Mouse (Mus musculus) embryonic facial prominence, embryonic 14.5 days (tissue): ENCODE results near the gene Ranbp2. TPM values are rescaled to one million over a fixed set of nuclear protein-coding genes. Genes with fewer than 3 reads are reported as not detected.
"Not testable (repeated sequence)": the region's sequence is repeated elsewhere in the genome, so short reads cannot be mapped to it uniquely, and the experiment has no call there.

Experiments
- ATAC-seq: fragments of 200-750 bp; cut with Nextera tagmentation; 2 replicates; pipeline ENCODE4 v1.8.0; 2017; ENCODE audit warnings: low read depth, moderate number of reproducible peaks, moderate TSS enrichment
- DNase-seq: peaks from one replicate; pipeline ENCODE4 v3.0.0-alpha.2; 2015; ENCODE audit warnings: low spot score
- H3K27ac ChIP-seq: fragments of 300-500 bp; sonication (generic); replicated peaks from 2 replicates; pipeline ENCODE4 v1.5.1; 2014; ENCODE audit warnings: low read depth, mild to moderate bottlenecking, low read length, moderate library complexity
- H3K27me3 ChIP-seq: fragments of 300-500 bp; sonication (generic); replicated peaks from 2 replicates; pipeline ENCODE4 v1.6.1; 2014; ENCODE audit warnings: low read length; ENCODE audit not compliant: control insufficient read depth, insufficient read depth
- H3K36me3 ChIP-seq: fragments of 300-500 bp; sonication (generic); 2 replicates; pipeline ENCODE4 v1.6.1; 2014; ENCODE audit warnings: low read length, mixed read lengths; ENCODE audit not compliant: control insufficient read depth, insufficient read depth
- H3K4me1 ChIP-seq: fragments of 300-500 bp; sonication (generic); 2 replicates; pipeline ENCODE4 v1.6.1; 2014; ENCODE audit warnings: antibody characterized with exemption, low read length; ENCODE audit not compliant: control insufficient read depth, insufficient read depth
- H3K4me2 ChIP-seq: fragments of 300-500 bp; sonication (generic); 2 replicates; pipeline ENCODE4 v1.6.1; 2014; ENCODE audit warnings: low read depth, mild to moderate bottlenecking, low read length, moderate library complexity, mixed read lengths
- H3K4me3 ChIP-seq: fragments of 300-500 bp; sonication (generic); 2 replicates; pipeline ENCODE4 v1.5.1; 2014; ENCODE audit warnings: low read depth, mild to moderate bottlenecking, low read length
- H3K9ac ChIP-seq: fragments of 300-500 bp; sonication (generic); 2 replicates; pipeline ENCODE4 v1.6.1; 2014; ENCODE audit warnings: low read depth, mild to moderate bottlenecking, low read length, moderate library complexity, mixed read lengths
- H3K9me3 ChIP-seq: fragments of 300-500 bp; sonication (generic); 2 replicates; pipeline ENCODE4 v1.6.1; 2016; ENCODE audit warnings: low read length; ENCODE audit not compliant: control insufficient read depth
- WGBS: fragments of 180-500 bp; shearing (Covaris S2); extraction: QIAGEN DNeasy Blood & Tissue Kit; methylation state at CpG from one replicate; pipeline ENCODE4 v1.1.7; 2014; 5-methylcytosine and 5-hydroxymethylcytosine counted together
- polyA plus RNA-seq: library from polyadenylated mRNA; unstranded; fragments of >200 nt; fragmentation: Nextera tagmentation; extraction: Ambion mirVana; gene quantifications from 2 replicates; pipeline ENCODE4 v1.2.1, GENCODE M21; 2014

Gene Ranbp2
- polyA plus RNA-seq, 1 experiment from 2014 or later: 29.3 TPM

- H3K9ac ChIP-seq: no peak overlapping the region
- H3K9me3 ChIP-seq: 0 out of 2 replicates have a peak, but pooled peaks cover 6% of the 10 kb centered on the region
- no peak overlapping the region for H3K27ac ChIP-seq
- ATAC-seq (no peak), DNase-seq (no peak)
- H3K4me2 ChIP-seq: no peak overlapping the region
- no peaks in the 10 kb centered on the region for H3K4me1 ChIP-seq
- no peak overlapping the region for H3K4me3 ChIP-seq
- WGBS: 82% methylated on average over 1 of the region's 1 CpGs
- peaks cover 29% of the 10 kb centered on the region for H3K36me3 ChIP-seq
- no peaks in the 10 kb centered on the region for H3K27me3 ChIP-seq
These were observed 82.6 kb downstream of the Ranbp2 start for GRCm38 (mm10) chr10:58529358-58529757.

DNA sequence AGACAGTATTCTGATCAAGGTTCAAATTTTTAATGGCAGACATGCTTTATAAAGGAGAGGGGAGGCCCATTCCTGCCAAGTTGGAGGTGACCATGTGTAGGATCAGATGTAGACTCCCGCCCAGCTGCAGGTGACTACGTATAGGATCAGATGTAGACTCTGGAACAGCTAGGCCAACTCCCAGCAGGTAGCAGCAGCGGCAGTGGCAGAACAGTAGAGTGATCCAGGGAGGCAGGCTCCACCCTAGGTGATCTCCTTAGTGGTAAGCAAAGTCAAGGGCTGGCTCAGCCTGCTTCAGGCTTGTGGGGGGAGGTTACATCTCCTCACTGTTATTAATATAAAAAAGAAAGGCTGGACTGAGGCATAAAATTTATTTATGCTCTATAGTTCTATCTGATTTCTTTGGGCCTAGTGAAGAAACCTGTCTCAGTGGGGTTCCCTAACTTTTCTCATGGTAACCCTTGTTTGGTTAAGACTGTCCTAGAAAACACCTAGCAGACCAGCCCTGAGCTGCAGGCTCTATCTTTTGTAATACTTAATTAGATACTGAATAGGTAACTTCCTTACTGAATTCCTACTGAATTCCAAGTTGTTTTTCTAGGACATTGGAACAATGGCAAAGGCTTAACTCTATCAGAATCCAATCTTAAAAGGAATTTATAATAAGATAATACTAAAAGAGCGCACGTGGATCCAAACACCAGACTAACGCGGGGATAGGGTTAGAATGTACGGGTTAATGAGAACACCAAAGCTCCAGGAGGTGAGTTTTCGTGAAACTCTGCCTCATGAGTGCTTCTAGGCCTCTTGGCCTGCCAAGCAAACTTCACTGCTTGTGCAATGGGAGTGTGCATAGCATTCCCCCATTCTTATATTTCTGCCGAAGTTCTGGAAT lies 84.4 kb downstream of the Ranbp2 start:
- Histone ChIP-seq H3K27me3 (no peaks in the 10 kb centered on the region), H3K27ac (no peak overlapping the region), H3K4me1 (no peaks in the 10 kb centered on the region), H3K9ac (no peak overlapping the region), H3K36me3 (peaks cover 28% of the 10 kb centered on the region), H3K9me3 (0 out of 2 replicates have a peak, but pooled peaks cover 6% of the 10 kb centered on the region), H3K4me3 (no peak overlapping the region), H3K4me2 (no peak overlapping the region)
- ATAC-seq (no peak), DNase-seq (no peak)
- 86% methylated on average over 10 of the region's 10 CpGs for WGBS

DNA sequence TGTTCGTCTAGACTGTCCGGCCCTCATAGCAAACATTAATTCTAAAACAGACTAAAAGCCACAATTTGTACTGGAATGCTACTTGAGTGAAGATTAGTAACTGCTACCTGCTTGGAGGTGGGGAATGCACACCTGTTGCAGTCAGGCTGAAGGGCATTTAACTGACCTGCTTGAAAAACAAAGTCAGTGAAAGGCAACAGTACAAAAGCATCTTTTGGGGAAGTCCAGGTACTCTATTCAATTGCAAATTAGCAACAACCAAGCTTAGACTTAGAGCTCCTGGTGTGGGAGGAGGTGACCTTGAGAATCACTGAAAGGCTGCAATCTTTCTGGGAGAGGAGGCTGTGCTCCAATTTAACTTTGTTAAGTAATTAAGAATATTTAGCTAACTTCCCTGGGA lies 85.5 kb downstream of the Ranbp2 start:
- no peaks in the 10 kb centered on the region for H3K27me3 ChIP-seq
- no peak overlapping the region for H3K4me2 ChIP-seq

DNA sequence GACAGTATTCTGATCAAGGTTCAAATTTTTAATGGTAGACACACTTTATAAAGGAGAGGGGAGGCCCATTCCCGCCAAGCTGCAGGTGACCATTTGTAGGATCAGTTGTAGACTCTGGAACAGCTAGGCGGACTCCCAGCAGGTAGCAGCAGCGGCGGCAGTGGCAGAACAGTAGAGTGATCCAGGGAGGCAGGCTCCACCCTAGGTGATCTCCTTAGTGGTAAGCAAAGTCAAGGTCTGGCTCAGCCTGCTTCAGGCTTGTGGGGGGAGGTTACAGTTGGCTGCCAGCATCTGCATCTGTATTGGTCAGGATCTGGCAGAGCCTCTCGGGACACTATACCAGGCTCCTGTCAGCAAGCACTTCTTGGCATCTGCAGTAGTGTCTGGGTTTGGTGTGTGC lies 89.6 kb downstream of the Ranbp2 start:
- H3K4me3 ChIP-seq, H3K27me3 ChIP-seq, ATAC-seq, H3K9ac ChIP-seq, H3K9me3 ChIP-seq, DNase-seq, H3K27ac ChIP-seq, H3K4me2 ChIP-seq, H3K4me1 ChIP-seq: not testable (repeated sequence)
- 92% methylated on average over 5 of the region's 5 CpGs for WGBS
- peaks cover 23% of the 10 kb centered on the region for H3K36me3 ChIP-seq

More for the DNA sequence above, 85.5 kb downstream of the Ranbp2 start:
- Histone ChIP-seq H3K9me3 (0 out of 2 replicates have a peak, but pooled peaks cover 6% of the 10 kb centered on the region), H3K36me3 (peaks cover 27% of the 10 kb centered on the region), H3K4me1 (no peaks in the 10 kb centered on the region), H3K27ac (no peak overlapping the region), H3K9ac (no peak overlapping the region), H3K4me3 (no peak overlapping the region)
- ATAC-seq: no peak
- no peak for DNase-seq
- WGBS: 90% methylated on average over 2 of the region's 2 CpGs

DNA sequence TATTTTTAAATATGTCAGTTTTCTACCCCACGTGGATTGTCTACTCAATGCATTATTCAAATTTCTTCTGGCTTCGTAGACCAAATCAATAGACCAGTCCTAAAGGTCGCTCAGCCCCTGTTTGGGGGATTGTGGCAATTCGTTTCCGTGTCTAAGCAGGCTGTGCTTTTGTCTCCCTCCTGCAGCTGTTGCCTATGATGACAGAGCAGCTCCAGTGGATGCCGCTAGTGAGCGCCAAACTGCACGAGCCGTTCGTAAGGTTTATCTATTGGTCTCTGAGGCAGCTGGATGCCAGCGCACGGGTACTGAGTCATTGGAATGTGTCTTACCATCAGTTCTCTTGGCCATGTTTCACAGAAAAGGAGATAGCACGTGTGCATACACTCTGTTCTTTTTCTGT lies 93.9 kb downstream of the Ranbp2 start:
- H3K36me3 ChIP-seq: peaks cover 18% of the 10 kb centered on the region
- no peaks in the 10 kb centered on the region for H3K9me3 ChIP-seq
- ATAC-seq (no peak), DNase-seq (peak; percentile 41)
- no peak overlapping the region for H3K4me3 ChIP-seq
- H3K4me2 ChIP-seq: no peak overlapping the region
- H3K9ac ChIP-seq: no peak overlapping the region
- 66% methylated on average over 13 of the region's 13 CpGs for WGBS
- H3K4me1 ChIP-seq: no peaks in the 10 kb centered on the region
- no peaks in the 10 kb centered on the region for H3K27me3 ChIP-seq
- H3K27ac ChIP-seq: no peak overlapping the region

Other genes with a start within 250 kb of the Ranbp2 start
- gene AW822073, start 222.0 kb upstream of the Ranbp2 start, polyA plus RNA-seq: not detected in 2 replicates
- not detected in 2 replicates for gene Duxf3, start 214.2 kb upstream of the Ranbp2 start, polyA plus RNA-seq
- not detected in 2 replicates for gene Gm4981, start 210.2 kb upstream of the Ranbp2 start, polyA plus RNA-seq
- 43.0 and 44.5 TPM in 2 replicates for gene Gcc2, start 191.4 kb upstream of the Ranbp2 start, polyA plus RNA-seq
- gene Lims1, start 123.5 kb upstream of the Ranbp2 start, polyA plus RNA-seq: 121 and 135 TPM in 2 replicates
- 5.8 and 6.5 TPM in 2 replicates for gene Ccdc138, start 51.0 kb downstream of the Ranbp2 start, polyA plus RNA-seq
- gene Edar, start 228.7 kb downstream of the Ranbp2 start, polyA plus RNA-seq: 1.4 and 2.6 TPM in 2 replicates